Mouse (Mus musculus) kidney, adult 2 months (tissue): ENCODE measurements at regions not wholly inside any gene's neighbourhood (a gene's known extent, or its start where the extent isn't known, plus 50 kb on each side); places are given as distances from the start of the nearest gene placed in this dataset.

Experiments
- CTCF ChIP-seq: fragments of 200-500 bp; conservative IDR thresholded peaks from 2 replicates; pipeline ENCODE4 v1.5.1; 2011; ENCODE audit warnings: low read depth, mild to moderate bottlenecking, control low read depth, low read length, moderate library complexity, mixed read lengths; ENCODE audit not compliant: insufficient read depth, insufficient read length
- POLR2A ChIP-seq: fragments of 200-500 bp; IDR thresholded peaks from one replicate; pipeline ENCODE4 v1.6.1; 2011; ENCODE audit warnings: low read depth, low read length, control low read depth

DNA sequence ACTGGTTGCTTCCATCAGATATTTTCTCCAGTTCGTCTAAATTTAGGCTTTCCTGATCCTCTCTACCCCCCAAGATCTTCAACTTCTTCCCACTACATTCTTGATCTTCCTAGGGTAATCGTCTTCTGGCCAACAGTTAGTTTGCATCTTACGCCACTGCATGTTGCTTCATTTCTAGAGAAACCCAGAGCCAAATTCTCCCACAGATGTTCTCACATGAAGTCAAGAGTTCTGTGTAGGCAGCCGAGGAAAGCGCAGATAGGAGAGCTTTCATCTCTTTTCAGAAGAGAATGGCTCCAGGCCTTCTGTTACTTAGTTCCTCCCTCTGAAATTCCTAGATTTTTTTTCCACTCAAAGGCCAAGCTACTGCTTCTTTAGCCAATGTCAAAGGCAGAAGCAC lies 179.9 kb downstream of the Fgf10 start:
- TF ChIP-seq POLR2A (no peak), CTCF (no peak)
